Comparison of ENCODE assay signal across 20 mouse cellular contexts in genomic region chr4:101361779-101362178, GRCm38 (mm10). TPM values are rescaled to one million over a fixed set of nuclear protein-coding genes. Genes with fewer than 3 reads are reported as not detected.
DNase-seq lines count a peak whose midpoint lies in the region; TF ChIP-seq lines count a peak whose summit lies in the region.
"Had no signal": no experiment of that assay in that cellular context is flagged by ENCODE, and none has a peak within 500 bp of the region (broad histone marks: within the 10 kb centered on the region; RNA-seq: fewer than 3 reads in every experiment).

No protein-coding gene starts in this region.

- no peak overlapping the region for H3K4me3 ChIP-seq in gastrocnemius, adult 2 months
- H3K4me3 ChIP-seq in liver, adult 2 months (ENCODE audit: insufficient read depth, low read depth, low read length), result no peak overlapping the region
- H3K4me3 ChIP-seq in thymus, adult 2 months (ENCODE audit: control insufficient read depth, insufficient read depth, low read length), result no peak overlapping the region
- H3K4me3 ChIP-seq: heart, embryonic 12.5 days; limb, embryonic 13.5 days; lung, embryonic 15.5 days had no signal

- no peak for TF ChIP-seq POLR2A in liver, adult 2 months (IDR thresholded peaks at IDR 0.05; ENCODE audit: extremely low read depth, insufficient read depth, low read length)
- no peak for TF ChIP-seq POLR2A in thymus, adult 2 months (IDR thresholded peaks at IDR 0.05; ENCODE audit: control insufficient read depth, extremely low read depth, insufficient read depth, low read length, poor library complexity)

- peaks cover 11% of the 10 kb centered on the region for H3K4me1 ChIP-seq in liver, adult 2 months (ENCODE audit: control insufficient read depth, insufficient read depth, low read length)
- H3K4me1 ChIP-seq in thymus, adult 2 months (replicated peaks; ENCODE audit: control insufficient read depth, insufficient read depth, low read length), result peaks cover 5% of the 10 kb centered on the region

- no peak for DNase-seq in gastrocnemius, adult 2 months
- DNase-seq in gastrocnemius, postnatal 4 days (ENCODE audit: low spot score in 2 of 2), result no peak
- DNase-seq in liver, adult 2 months (ENCODE audit: extremely low read depth, low read depth, low spot score), result no peak
- no peak for DNase-seq in liver
- peak; percentile 13 for DNase-seq in thymus, postnatal 4 days
- DNase-seq in thymus, adult 2 months, result no peak
- DNase-seq in urinary bladder, adult 18-20 months (ENCODE audit: low spot score in 2 of 2), result no peak
- no peak for DNase-seq in left cerebral cortex, adult 8-10 months (ENCODE audit: low spot score in 2 of 2)
- DNase-seq: adrenal gland, adult 8-10 months; cerebellum, adult 11 months; cerebellum, postnatal 14 days; embryo, embryonic 11 days; gastrocnemius, postnatal 36 days; kidney, adult 8-10 months; right cerebral cortex, postnatal 14 days; thymus, postnatal 36 days had no signal

- no peak overlapping the region for H3K27ac ChIP-seq in gastrocnemius, adult 2 months
- H3K27ac ChIP-seq in liver, adult 2 months (replicated peaks; ENCODE audit: insufficient read depth, low read depth, low read length), result no peak overlapping the region
- H3K27ac ChIP-seq in thymus, adult 2 months (ENCODE audit: control insufficient read depth, insufficient read depth, low read length), result no peak overlapping the region
- H3K27ac ChIP-seq: limb, embryonic 13.5 days; lung, embryonic 15.5 days had no signal

- peak; percentile 52 for TF ChIP-seq CTCF in gastrocnemius, adult 2 months (IDR thresholded peaks at IDR 0.05)
- peak; percentile 12; the same call in 1 of the 2 replicates for TF ChIP-seq CTCF in liver, adult 2 months (IDR thresholded peaks at IDR 0.05; ENCODE audit: low read depth, low read length)
- no peak for TF ChIP-seq CTCF in thymus, adult 2 months (IDR thresholded peaks at IDR 0.05; ENCODE audit: borderline replicate concordance, control insufficient read depth, extremely low read depth, insufficient read depth, low read length, poor library complexity)

- intact Hi-C loops in gastrocnemius, adult 2 months (cut with DNase I), result loop anchor here (10.0 kb wide), 1 partner anchor 167 kb away; no protein-coding TSS in a partner anchor

- no peaks in the 10 kb centered on the region for H3K27me3 ChIP-seq in liver, adult 2 months (ENCODE audit: control insufficient read depth, insufficient read depth, low read length)
- no peaks in the 10 kb centered on the region for H3K27me3 ChIP-seq in thymus, adult 2 months (ENCODE audit: control insufficient read depth, insufficient read depth, low read length)
- H3K27me3 ChIP-seq: heart, embryonic 12.5 days; limb, embryonic 13.5 days; lung, embryonic 15.5 days had no signal

- WGBS in liver, adult 2 months, result 97% methylated on average over 1 of the region's 1 CpGs
- WGBS in thymus, adult 2 months, result 94% methylated on average over 1 of the region's 1 CpGs

- H3K36me3 ChIP-seq in liver, adult 2 months (ENCODE audit: control insufficient read depth, insufficient read depth, low read length), result no peaks in the 10 kb centered on the region
- H3K36me3 ChIP-seq in thymus, adult 2 months (ENCODE audit: control insufficient read depth, insufficient read depth, low read length), result no peaks in the 10 kb centered on the region
- H3K36me3 ChIP-seq: G1E; heart, embryonic 12.5 days; limb, embryonic 13.5 days; lung, embryonic 15.5 days had no signal

- H3K9ac ChIP-seq in liver, adult 2 months (ENCODE audit: low read depth, low read length), result no peak overlapping the region
- H3K9ac ChIP-seq: heart, embryonic 12.5 days; limb, embryonic 13.5 days; lung, embryonic 15.5 days had no signal

- no peaks in the 10 kb centered on the region for H3K79me2 ChIP-seq in liver, adult 2 months (ENCODE audit: control insufficient read depth, insufficient read depth, low read length)

RNA-seq across cellular contexts. Expression of gene Ak4, which starts 57.3 kb away (rescaled TPM):
- 1 to 10 TPM in 1 of 2 experiments, under 1 TPM in 1; 0.61 to 7.8 TPM for total RNA-seq in gastrocnemius, adult 2 months (2021)
- 10 to 100 TPM in 1 of 2 experiments, 1 to 10 TPM in 1; 6.2 to 10.1 TPM for total RNA-seq in gastrocnemius, postnatal 4 days (2021)
- 55.7 and 58.7 TPM in 2 replicates for total RNA-seq in liver, adult 2 months (2014; rRNA removed)
- polyA plus RNA-seq in liver, adult 2 months (2012; rRNA removed), result 14.7 and 16.0 TPM in 2 replicates
- 0.71 and 1.5 TPM in 2 replicates for polyA plus RNA-seq in thymus, adult 2 months (2012; rRNA removed)
- 10 to 100 TPM; 27.1 to 36.0 (median 33.1) TPM for total RNA-seq in left cerebral cortex, adult 8-10 months (2022)
- total RNA-seq: G1E had no signal
- polyA plus RNA-seq: G1E had no signal
